Mouse (Mus musculus): ENCODE results near the gene Nudt15. TPM values are rescaled to one million over a fixed set of nuclear protein-coding genes. Genes with fewer than 3 reads are reported as not detected.

Gene Nudt15
- polyA plus RNA-seq, 1 experiment = 1.7 TPM

DNA sequence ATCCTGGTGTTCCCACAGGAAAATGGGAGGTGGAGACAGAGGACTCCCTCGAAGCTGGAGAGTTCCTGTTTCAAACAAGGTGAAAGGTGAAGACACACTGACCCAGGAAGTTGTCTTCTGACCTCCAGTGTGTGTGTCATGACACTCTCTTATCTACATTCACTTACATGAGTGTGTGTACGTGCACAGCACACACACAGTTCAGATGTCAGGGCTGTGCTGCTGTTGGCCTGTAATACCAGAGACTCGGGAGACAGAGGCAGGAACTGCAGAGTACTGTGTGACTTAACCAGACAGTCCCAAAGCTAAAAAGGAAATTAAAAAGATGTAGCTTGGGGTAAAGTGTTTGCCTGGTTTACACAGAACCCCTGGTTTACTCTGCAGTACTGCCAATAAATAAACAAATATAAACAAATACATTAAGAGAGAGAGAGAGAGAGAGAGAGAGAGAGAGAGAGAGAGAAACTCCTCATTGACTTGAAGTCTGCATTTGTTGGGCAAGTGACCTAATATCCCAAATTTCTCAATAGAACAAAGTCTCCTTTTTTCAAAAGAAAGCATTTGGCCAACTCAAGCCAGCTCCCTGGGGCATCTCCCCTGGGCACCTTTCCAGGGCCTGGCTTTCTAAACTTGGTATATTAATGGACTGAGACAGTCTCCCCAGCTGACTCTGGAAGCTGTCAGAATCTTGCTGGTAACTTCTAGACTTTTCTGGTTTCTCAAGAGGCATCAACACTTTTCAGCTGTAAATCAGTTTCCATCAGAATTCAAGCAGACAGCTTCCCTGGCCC is 74.2 kb downstream of the Nudt15 start:
- no peaks in the 10 kb centered on the region for H3K4me1 ChIP-seq (ENCODE audit: control insufficient read depth, insufficient read depth, low read length)
- no peaks in the 10 kb centered on the region for H3K36me3 ChIP-seq (ENCODE audit: control insufficient read depth, insufficient read depth, low read length)
- TF ChIP-seq POLR2A (IDR thresholded peaks at IDR 0.05; ENCODE audit: control insufficient read depth, low read depth, low read length) (no peak), CTCF (IDR thresholded peaks at IDR 0.05; ENCODE audit: control insufficient read depth, insufficient read depth, insufficient replicate concordance, low read depth, low read length) (no peak)
- no peak overlapping the region for H3K27ac ChIP-seq (ENCODE audit: control insufficient read depth, insufficient read depth, low read depth, low read length)
- H3K4me3 ChIP-seq (ENCODE audit: control insufficient read depth, low read depth, low read length) = no peak overlapping the region
- no peaks in the 10 kb centered on the region for H3K27me3 ChIP-seq (ENCODE audit: control insufficient read depth, insufficient read depth, low read length)

DNA sequence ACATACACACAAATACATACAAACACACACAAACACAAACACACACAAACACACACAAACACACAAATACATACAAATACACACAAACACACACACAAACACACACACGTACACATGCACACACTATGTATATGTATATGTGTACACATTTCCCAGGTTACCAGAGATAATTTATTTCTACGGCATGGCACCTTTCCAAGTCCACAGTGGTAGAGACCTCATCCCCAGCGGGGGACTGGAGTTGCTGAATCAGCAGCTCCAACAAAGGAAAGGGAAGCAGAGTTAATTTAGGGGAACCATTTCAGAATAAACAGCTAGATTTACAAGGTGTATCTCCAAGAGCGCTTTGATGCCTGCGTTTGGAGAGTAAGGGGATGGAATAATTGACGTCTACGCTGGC is 75.8 kb downstream of the Nudt15 start:
- no peak overlapping the region for H3K4me3 ChIP-seq (ENCODE audit: control insufficient read depth, low read depth, low read length)
- no peak for TF ChIP-seq POLR2A (IDR thresholded peaks at IDR 0.05; ENCODE audit: control insufficient read depth, low read depth, low read length)
- TF ChIP-seq CTCF (IDR thresholded peaks at IDR 0.05; ENCODE audit: control insufficient read depth, insufficient read depth, insufficient replicate concordance, low read depth, low read length) = no peak
- no peaks in the 10 kb centered on the region for H3K4me1 ChIP-seq (ENCODE audit: control insufficient read depth, insufficient read depth, low read length)
- no peak overlapping the region for H3K27ac ChIP-seq (ENCODE audit: control insufficient read depth, insufficient read depth, low read depth, low read length)
- H3K36me3 ChIP-seq (ENCODE audit: control insufficient read depth, insufficient read depth, low read length) = no peaks in the 10 kb centered on the region
- H3K27me3 ChIP-seq (ENCODE audit: control insufficient read depth, insufficient read depth, low read length) = no peaks in the 10 kb centered on the region

DNA sequence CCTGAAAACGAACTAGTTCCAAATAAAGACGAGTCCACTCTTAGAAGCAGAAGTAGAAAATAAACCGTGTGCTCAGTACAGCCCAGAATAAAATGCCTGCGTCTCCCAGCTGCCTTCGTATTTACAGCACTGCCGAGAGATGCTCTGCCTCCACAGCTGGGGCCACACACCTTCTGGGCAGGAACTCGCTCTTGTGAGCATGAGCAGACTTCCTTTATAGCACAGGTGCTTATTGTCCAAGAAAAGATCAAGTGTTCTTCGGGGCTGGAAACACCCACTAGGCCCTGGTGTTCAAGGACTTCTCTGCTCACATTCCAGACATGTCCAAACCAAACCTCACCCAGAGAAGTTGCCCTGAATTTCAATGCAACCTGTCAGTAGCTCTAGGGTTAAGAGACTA is 77.4 kb downstream of the Nudt15 start:
- Histone ChIP-seq H3K4me1 (ENCODE audit: control insufficient read depth, insufficient read depth, low read length) (no peaks in the 10 kb centered on the region), H3K27me3 (ENCODE audit: control insufficient read depth, insufficient read depth, low read length) (no peaks in the 10 kb centered on the region), H3K27ac (ENCODE audit: control insufficient read depth, insufficient read depth, low read depth, low read length) (no peak overlapping the region), H3K4me3 (ENCODE audit: control insufficient read depth, low read depth, low read length) (no peak overlapping the region), H3K36me3 (ENCODE audit: control insufficient read depth, insufficient read depth, low read length) (no peaks in the 10 kb centered on the region)
- TF ChIP-seq POLR2A (IDR thresholded peaks at IDR 0.05; ENCODE audit: control insufficient read depth, low read depth, low read length) = no peak
- no peak for TF ChIP-seq CTCF (IDR thresholded peaks at IDR 0.05; ENCODE audit: control insufficient read depth, insufficient read depth, insufficient replicate concordance, low read depth, low read length)

DNA sequence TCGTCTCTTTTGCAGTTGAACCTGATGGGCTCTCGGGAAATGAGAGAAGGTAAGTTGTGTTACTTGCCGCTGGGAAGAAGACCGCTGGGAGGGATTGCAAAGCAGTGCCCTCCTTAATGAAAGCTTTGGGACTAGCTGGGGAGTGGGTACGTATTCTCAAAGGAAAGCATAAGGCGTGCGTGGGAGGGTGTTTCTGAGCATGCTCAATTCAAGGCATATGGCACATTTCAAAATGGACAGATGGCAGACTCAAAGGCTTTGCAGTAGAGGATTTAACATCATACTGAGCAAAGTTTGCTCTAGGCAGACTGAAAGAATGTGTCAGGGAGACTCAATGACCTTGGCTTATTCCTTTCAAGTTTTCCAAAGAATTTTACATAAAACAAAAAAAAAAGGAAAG is 78.5 kb downstream of the Nudt15 start:
- Histone ChIP-seq H3K4me1 (ENCODE audit: control insufficient read depth, insufficient read depth, low read length) (no peaks in the 10 kb centered on the region), H3K27me3 (ENCODE audit: control insufficient read depth, insufficient read depth, low read length) (no peaks in the 10 kb centered on the region), H3K36me3 (ENCODE audit: control insufficient read depth, insufficient read depth, low read length) (no peaks in the 10 kb centered on the region), H3K27ac (ENCODE audit: control insufficient read depth, insufficient read depth, low read depth, low read length) (no peak overlapping the region), H3K4me3 (ENCODE audit: control insufficient read depth, low read depth, low read length) (no peak overlapping the region)
- no peak for TF ChIP-seq CTCF (IDR thresholded peaks at IDR 0.05; ENCODE audit: control insufficient read depth, insufficient read depth, insufficient replicate concordance, low read depth, low read length)
- no peak for TF ChIP-seq POLR2A (IDR thresholded peaks at IDR 0.05; ENCODE audit: control insufficient read depth, low read depth, low read length)

Other genes with a start within 250 kb of the Nudt15 start
- gene Rb1, start 222.4 kb downstream of the Nudt15 start, polyA plus RNA-seq (2012; rRNA removed) = 5.1 and 6.4 TPM in 2 replicates
- 330 and 494 TPM in 2 replicates for gene Itm2b, start 163.0 kb downstream of the Nudt15 start, polyA plus RNA-seq (2012; rRNA removed)
- gene Med4, start 38.2 kb downstream of the Nudt15 start, polyA plus RNA-seq (2012; rRNA removed) = 19.5 and 24.5 TPM in 2 replicates
- 126 and 143 TPM in 2 replicates for gene Sucla2, start 22.9 kb downstream of the Nudt15 start, polyA plus RNA-seq (2012; rRNA removed)
- gene Gm21750, start 113.0 kb upstream of the Nudt15 start, polyA plus RNA-seq (2012; rRNA removed) = not detected in 2 replicates

Data from testis, adult 2 months (tissue).